Mouse (Mus musculus) lung, adult 2 months (tissue): Measurements from ENCODE around the gene Nts.

Experiments used
- CTCF ChIP-seq: fragments of 200-500 bp; IDR thresholded peaks from 2 replicates; pipeline ENCODE4 v1.5.1; 2011; ENCODE audit warnings: mild to moderate bottlenecking, low read length, control low read depth; ENCODE audit not compliant: insufficient read depth
- POLR2A ChIP-seq: fragments of 200-500 bp; IDR thresholded peaks from 2 replicates; pipeline ENCODE4 v1.6.1; 2011; ENCODE audit warnings: low read depth, mild to moderate bottlenecking, control low read depth, low read length, borderline replicate concordance; ENCODE audit errors: extremely low read depth

DNA sequence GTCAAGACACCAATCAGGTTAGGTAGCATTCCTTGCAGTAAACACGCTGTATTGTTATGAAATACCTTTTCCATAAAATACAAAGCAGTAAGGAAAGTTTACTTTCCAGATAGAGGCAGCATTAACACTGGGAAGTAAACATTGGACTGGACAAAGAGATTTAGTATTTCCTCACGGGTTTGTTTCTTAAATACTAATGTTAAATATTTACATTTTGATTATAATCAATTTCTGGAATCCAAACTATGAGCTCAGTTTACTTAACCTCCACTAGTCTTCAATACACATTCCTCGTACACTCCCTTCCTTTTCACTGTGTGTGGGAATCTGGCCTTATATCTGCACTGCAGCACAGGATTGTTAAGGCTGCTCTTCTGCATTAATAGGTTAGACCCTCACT lies 37.6 kb upstream of the Nts start:
- TF ChIP-seq POLR2A, result no peak
- no peak for TF ChIP-seq CTCF
